Mouse (Mus musculus) MEL (cell line): ENCODE results near the gene Chchd1. TPM values are rescaled to one million over a fixed set of nuclear protein-coding genes. Genes with fewer than 3 reads are reported as not detected.

ENCODE experiments used
- DNase-seq: peaks from one replicate; pipeline ENCODE4 v3.0.0; 2011; ENCODE audit warnings: low read depth, low spot score
- H3K27ac ChIP-seq: 2 replicates; pipeline ENCODE4 v1.5.1; 2012; ENCODE audit warnings: low read depth, mild to moderate bottlenecking, control low read depth, low read length, moderate library complexity; ENCODE audit not compliant: control insufficient read depth
- H3K27me3 ChIP-seq, 2 experiments: fragments of 150-350 bp in 1 of 2; sonication (generic) in 1 of 2; 2 replicates each; pipeline ENCODE4 v1.6.1; 2012; ENCODE audit warnings: low read length in 2 of 2, mild to moderate bottlenecking in 2 of 2, improper control_type of control experiment in 1 of 2, moderate library complexity in 1 of 2; ENCODE audit not compliant: insufficient read depth in 2 of 2, control insufficient read depth in 1 of 2
- H3K36me3 ChIP-seq, 2 experiments: 2 replicates each; pipeline ENCODE4 v1.6.1; 2012 to 2014; ENCODE audit warnings: low read length in 2 of 2, improper control_type of control experiment in 1 of 2, inconsistent platforms in 1 of 2, mild to moderate bottlenecking in 1 of 2; ENCODE audit not compliant: insufficient read depth in 2 of 2, control insufficient read depth in 1 of 2
- H3K4me1 ChIP-seq, 2 experiments: fragments of 150-350 bp in 1 of 2; sonication (generic) in 1 of 2; 2 replicates each; pipeline ENCODE4 v1.6.1; 2012; ENCODE audit warnings: low read length in 2 of 2, improper control_type of control experiment in 1 of 2, mild to moderate bottlenecking in 1 of 2; ENCODE audit not compliant: insufficient read depth in 2 of 2, control insufficient read depth in 1 of 2
- H3K4me3 ChIP-seq, 2 experiments: fragments of 150-350 bp in 1 of 2; sonication (generic) in 1 of 2; 2 replicates each; pipeline ENCODE4 v1.5.1; 2012; ENCODE audit warnings: low read depth in 2 of 2, low read length in 2 of 2, mild to moderate bottlenecking in 2 of 2, moderate library complexity in 2 of 2, control low read depth in 1 of 2, improper control_type of control experiment in 1 of 2; ENCODE audit not compliant: control insufficient read depth in 1 of 2, insufficient read depth in 1 of 2
- H3K79me2 ChIP-seq: 2 replicates; pipeline ENCODE4 v1.6.1; 2012; ENCODE audit warnings: mild to moderate bottlenecking, low read length, moderate library complexity; ENCODE audit not compliant: control insufficient read depth, poor library complexity, insufficient read depth
- H3K9ac ChIP-seq: 2 replicates; pipeline ENCODE4 v1.6.1; 2012; ENCODE audit warnings: low read depth, mild to moderate bottlenecking, control low read depth, low read length, moderate library complexity; ENCODE audit not compliant: control insufficient read depth, poor library complexity, severe bottlenecking
- H3K9me3 ChIP-seq: fragments of 150-350 bp; sonication (generic); replicated peaks from 2 replicates; pipeline ENCODE4 v1.6.1; 2012; ENCODE audit warnings: mild to moderate bottlenecking, low read length, improper control_type of control experiment, moderate library complexity; ENCODE audit not compliant: insufficient read depth
- BHLHE40 ChIP-seq: IDR thresholded peaks from 2 replicates; pipeline ENCODE4 v1.6.1; 2012; ENCODE audit warnings: low read depth, mild to moderate bottlenecking, inconsistent platforms, low read length, improper control_type of control experiment, borderline replicate concordance
- ELF1 ChIP-seq: IDR thresholded peaks from 2 replicates; pipeline ENCODE4 v1.6.1; 2014; ENCODE audit warnings: low read depth, mild to moderate bottlenecking, inconsistent platforms, low read length, improper control_type of control experiment, moderate library complexity
- GATA1 ChIP-seq: IDR thresholded peaks from 2 replicates; pipeline ENCODE4 v1.6.1; 2011; ENCODE audit warnings: low read depth, low read length, improper control_type of control experiment
- JUND ChIP-seq: IDR thresholded peaks from 2 replicates; pipeline ENCODE4 v1.6.1; 2011; ENCODE audit warnings: low read depth, mild to moderate bottlenecking, improper control_type of control experiment, low read length
- MEF2A ChIP-seq: IDR thresholded peaks from 2 replicates; pipeline ENCODE4 v1.6.1; 2014; ENCODE audit warnings: low read depth, mild to moderate bottlenecking, inconsistent platforms, low read length, improper control_type of control experiment; ENCODE audit not compliant: poor library complexity, insufficient replicate concordance, severe bottlenecking; ENCODE audit errors: extremely low read depth
- MYC ChIP-seq: IDR thresholded peaks from 2 replicates; pipeline ENCODE4 v1.6.1; 2011; ENCODE audit warnings: low read depth, mild to moderate bottlenecking, low read length, improper control_type of control experiment, moderate library complexity
- RCOR1 ChIP-seq: IDR thresholded peaks from 2 replicates; pipeline ENCODE4 v1.6.1; 2012; ENCODE audit warnings: low read depth, mild to moderate bottlenecking, inconsistent platforms, low read length, improper control_type of control experiment
- SIN3A ChIP-seq: IDR thresholded peaks from 2 replicates; pipeline ENCODE4 v1.6.1; 2012; ENCODE audit warnings: low read length, improper control_type of control experiment, inconsistent platforms
- USF2 ChIP-seq, 2 experiments: IDR thresholded peaks; 2 replicates each; pipeline ENCODE4 v1.6.1; 2011 to 2012; ENCODE audit warnings: improper control_type of control experiment in 2 of 2, low read length in 2 of 2, borderline replicate concordance in 1 of 2, inconsistent platforms in 1 of 2, low read depth in 1 of 2, mild to moderate bottlenecking in 1 of 2; ENCODE audit not compliant: insufficient read depth in 1 of 2
- ZKSCAN1 ChIP-seq: IDR thresholded peaks from 2 replicates; pipeline ENCODE4 v1.6.1; 2012; ENCODE audit warnings: low read depth, mild to moderate bottlenecking, inconsistent platforms, low read length, improper control_type of control experiment, moderate library complexity
- ZMIZ1 ChIP-seq: IDR thresholded peaks from 2 replicates; pipeline ENCODE4 v1.6.1; 2012; ENCODE audit warnings: low read depth, mild to moderate bottlenecking, inconsistent platforms, low read length, improper control_type of control experiment, moderate library complexity
- ZNF384 ChIP-seq: IDR thresholded peaks from 2 replicates; pipeline ENCODE4 v1.6.1; 2012; ENCODE audit warnings: low read depth, mild to moderate bottlenecking, inconsistent platforms, low read length, improper control_type of control experiment
- polyA plus RNA-seq, 2 experiments: library from polyadenylated mRNA; stranded (reverse) in 1 of 2; unstranded in 1 of 2; fragments of >175 nt in 1 of 2; fragments of >200 nt in 1 of 2; gene quantifications; 2 replicates each; pipeline versions ENCODE4 v1.2.1 to v1.2.4; 2012; ENCODE audit warnings: low replicate concordance in 2 of 2, low read depth in 1 of 2; ENCODE audit not compliant: insufficient read length in 2 of 2, insufficient read depth in 1 of 2, missing spikeins in 1 of 2
- total RNA-seq: library from RNA; depleted of rRNA; stranded (reverse); fragments of 300-350 nt; gene quantifications from 2 replicates; pipeline ENCODE4 v1.2.3, GENCODE M21; 2012; rRNA removed

The Chchd1 gene
- total and polyA plus RNA-seq, 3 experiments: 136 to 164 TPM; not detected in 1

GRCm38 (mm10) chr14:20750503-20750902, 47.7 kb downstream of the Chchd1 start:
- Histone ChIP-seq H3K9me3 (no peaks in the 10 kb centered on the region), H3K27me3 (no peaks in the 10 kb centered on the region), H3K79me2 (no peaks in the 10 kb centered on the region), H3K4me1 (peaks cover 0 to 3% of the 10 kb centered on the region in 2 experiments; a peak in 2 of 4 replicates), H3K36me3 (peaks cover 0 to 7% of the 10 kb centered on the region in 2 experiments; a peak in 2 of 4 replicates), H3K9ac (no peak overlapping the region), H3K4me3 (no peak overlapping the region), H3K27ac (no peak overlapping the region)
- TF ChIP-seq ZMIZ1: no peak
- no peak for TF ChIP-seq SIN3A
- no peak for TF ChIP-seq USF2 (IDR thresholded peaks at IDR 0.05; ENCODE audit: borderline replicate concordance in 1 of 2, insufficient read depth in 1 of 2, low read depth in 1 of 2, low read length in 2 of 2)
- no peak for TF ChIP-seq MEF2A
- TF ChIP-seq JUND: no peak
- TF ChIP-seq ZKSCAN1: no peak
- TF ChIP-seq MYC: no peak
- TF ChIP-seq ZNF384: no peak
- TF ChIP-seq ELF1: no peak
- TF ChIP-seq BHLHE40: no peak
- no peak for DNase-seq

- peak; percentile 55 for DNase-seq
- peak; percentile 68 for TF ChIP-seq GATA1
- no peak for TF ChIP-seq ELF1
- peak; percentile 68 for TF ChIP-seq RCOR1
- TF ChIP-seq, all 39 proteins: peak for 2
Observed at GRCm38 (mm10) chr14:20753792-20754191, 51.0 kb downstream of the Chchd1 start.

More at GRCm38 (mm10) chr14:20753792-20754191, 51.0 kb downstream of the Chchd1 start:
- H3K4me3 ChIP-seq: no peak overlapping the region
- H3K36me3 ChIP-seq: peaks cover 0 to 7% of the 10 kb centered on the region in 2 experiments; a peak in 2 of 4 replicates
- no peaks in the 10 kb centered on the region for H3K9me3 ChIP-seq
- no peak overlapping the region for H3K27ac ChIP-seq
- peaks cover 0 to 3% of the 10 kb centered on the region in 2 experiments; a peak in 2 of 4 replicates for H3K4me1 ChIP-seq
- H3K27me3 ChIP-seq: no peaks in the 10 kb centered on the region
- no peaks in the 10 kb centered on the region for H3K79me2 ChIP-seq
- H3K9ac ChIP-seq: no peak overlapping the region

Other genes with a start within 250 kb of the Chchd1 start
- 44.8 and 52.0 TPM in 2 replicates for gene Anxa7, start 222.9 kb upstream of the Chchd1 start, total RNA-seq
- gene Anxa7, start 222.9 kb upstream of the Chchd1 start, polyA plus RNA-seq: 10 to 100 TPM in 1 of 2 experiments, not detected in 1; 70.3 TPM
- gene Mss51, start 206.1 kb upstream of the Chchd1 start, total RNA-seq: 0.42 and 0.62 TPM in 2 replicates
- gene Mss51, start 206.1 kb upstream of the Chchd1 start, polyA plus RNA-seq: 1 to 10 TPM in 1 of 2 experiments, not detected in 1; 1.1 TPM
- 20.1 and 20.4 TPM in 2 replicates for gene Ppp3cb, start 156.4 kb upstream of the Chchd1 start, total RNA-seq
- 10 to 100 TPM; 32.6 to 62.9 TPM for gene Ppp3cb, start 156.4 kb upstream of the Chchd1 start, polyA plus RNA-seq
- gene Usp54, start 61.9 kb upstream of the Chchd1 start, total RNA-seq: 1.2 and 1.5 TPM in 2 replicates
- gene Usp54, start 61.9 kb upstream of the Chchd1 start, polyA plus RNA-seq: 1 to 10 TPM in 1 of 2 experiments, not detected in 1; 2.6 TPM
- gene Myoz1, start 46.5 kb upstream of the Chchd1 start, total RNA-seq: 0.15 TPM in 1 of 2 replicates, not detected in the other
- under 1 TPM in 1 of 2 experiments, not detected in 1; 0.15 TPM for gene Myoz1, start 46.5 kb upstream of the Chchd1 start, polyA plus RNA-seq
- gene Synpo2l, start 34.7 kb upstream of the Chchd1 start, total RNA-seq: 0.04 TPM in 1 of 2 replicates, not detected in the other
- under 1 TPM in 1 of 2 experiments, not detected in 1; 0.06 TPM for gene Synpo2l, start 34.7 kb upstream of the Chchd1 start, polyA plus RNA-seq
- gene Sec24c, start 28.7 kb upstream of the Chchd1 start, total RNA-seq: 68.5 and 83.9 TPM in 2 replicates
- gene Sec24c, start 28.7 kb upstream of the Chchd1 start, polyA plus RNA-seq: 100 to 1,000 TPM; 121 to 263 TPM
- gene Fut11, start 8.0 kb upstream of the Chchd1 start, total RNA-seq: 0.49 and 0.69 TPM in 2 replicates
- 1 to 10 TPM in 1 of 2 experiments, not detected in 1; 1.8 TPM for gene Fut11, start 8.0 kb upstream of the Chchd1 start, polyA plus RNA-seq
- 14.2 and 16.5 TPM in 2 replicates for gene Zswim8, start 4.5 kb downstream of the Chchd1 start, total RNA-seq
- 10 to 100 TPM in 1 of 2 experiments, not detected in 1; 35.5 TPM for gene Zswim8, start 4.5 kb downstream of the Chchd1 start, polyA plus RNA-seq
- gene Ndst2, start 31.6 kb downstream of the Chchd1 start, total RNA-seq: 34.4 and 39.5 TPM in 2 replicates
- 10 to 100 TPM; 37.1 to 54.0 TPM for gene Ndst2, start 31.6 kb downstream of the Chchd1 start, polyA plus RNA-seq
- 14.1 and 15.6 TPM in 2 replicates for gene Camk2g, start 91.1 kb downstream of the Chchd1 start, total RNA-seq
- gene Camk2g, start 91.1 kb downstream of the Chchd1 start, polyA plus RNA-seq: 10 to 100 TPM in 1 of 2 experiments, not detected in 1; 27.1 TPM
- not detected in 2 replicates for gene Plau, start 133.7 kb downstream of the Chchd1 start, total RNA-seq
- under 1 TPM in 1 of 2 experiments, not detected in 1; 0.04 TPM for gene Plau, start 133.7 kb downstream of the Chchd1 start, polyA plus RNA-seq
- 11.7 and 14.7 TPM in 2 replicates for gene Vcl, start 226.4 kb downstream of the Chchd1 start, total RNA-seq
- 10 to 100 TPM in 1 of 2 experiments, not detected in 1; 30.3 TPM for gene Vcl, start 226.4 kb downstream of the Chchd1 start, polyA plus RNA-seq